Mouse (Mus musculus): ENCODE results near the gene Heyl.
"Not testable (repeated sequence)": the region's sequence is repeated elsewhere in the genome, so short reads cannot be mapped to it uniquely, and the experiment has no call there.

Heyl gene

DNA sequence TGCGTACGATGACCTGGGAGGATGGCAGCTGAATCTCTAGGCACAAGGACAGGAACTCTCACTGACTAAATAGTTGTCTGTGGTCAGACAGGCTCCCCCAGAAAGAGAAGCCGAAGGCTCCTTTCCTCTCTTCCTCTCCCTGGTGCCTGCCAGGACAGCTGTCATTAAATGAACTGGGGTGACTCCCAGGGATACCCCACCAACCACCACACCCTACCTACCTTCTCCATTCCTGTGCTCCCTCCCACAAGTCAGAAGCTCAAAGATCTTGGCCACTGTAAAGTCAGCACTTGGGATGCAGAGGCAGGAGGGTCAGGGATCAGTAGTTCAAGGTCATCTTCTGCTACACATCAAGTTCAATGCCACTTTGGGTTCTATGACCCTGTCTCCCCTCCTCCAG is 515 bp upstream of the Heyl start:
- DNase-seq (ENCODE audit: low spot score in 2 of 2), result no peak

GRCm38 (mm10) chr4:123235835-123236430 is 2.6 kb downstream of the Heyl start:
- DNase-seq (ENCODE audit: low spot score in 2 of 2), result no peak

DNA sequence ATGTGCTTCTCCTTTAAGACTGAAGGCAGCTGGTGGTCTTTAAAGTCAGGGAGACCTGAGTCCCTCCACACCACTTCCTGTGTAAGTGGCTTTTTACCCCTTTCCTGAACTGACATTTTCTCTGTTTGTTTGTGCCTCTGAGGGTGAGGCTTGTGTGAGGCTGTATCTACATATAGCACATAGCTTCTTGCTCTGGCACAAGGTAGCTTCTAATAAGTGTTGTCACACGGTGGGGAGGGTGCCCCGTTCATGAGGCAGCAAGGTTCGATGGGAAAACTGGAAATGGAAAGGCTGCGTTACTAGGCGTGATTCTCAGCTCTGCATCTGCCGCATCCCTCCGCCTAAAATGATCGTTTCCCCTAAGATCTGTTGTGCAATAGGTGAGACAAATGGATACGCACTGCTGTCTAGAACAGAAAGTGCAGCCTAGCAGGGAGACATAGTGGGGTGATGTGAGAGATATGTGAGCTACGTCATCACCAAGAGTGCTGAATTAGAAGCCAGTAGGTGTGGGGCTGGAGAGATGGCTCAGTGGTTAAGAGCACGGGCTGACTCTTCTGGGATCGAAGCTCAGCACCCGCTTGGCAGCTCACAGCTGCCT is 3.2 kb downstream of the Heyl start:
- DNase-seq (ENCODE audit: low spot score in 2 of 2), result no peak

DNA sequence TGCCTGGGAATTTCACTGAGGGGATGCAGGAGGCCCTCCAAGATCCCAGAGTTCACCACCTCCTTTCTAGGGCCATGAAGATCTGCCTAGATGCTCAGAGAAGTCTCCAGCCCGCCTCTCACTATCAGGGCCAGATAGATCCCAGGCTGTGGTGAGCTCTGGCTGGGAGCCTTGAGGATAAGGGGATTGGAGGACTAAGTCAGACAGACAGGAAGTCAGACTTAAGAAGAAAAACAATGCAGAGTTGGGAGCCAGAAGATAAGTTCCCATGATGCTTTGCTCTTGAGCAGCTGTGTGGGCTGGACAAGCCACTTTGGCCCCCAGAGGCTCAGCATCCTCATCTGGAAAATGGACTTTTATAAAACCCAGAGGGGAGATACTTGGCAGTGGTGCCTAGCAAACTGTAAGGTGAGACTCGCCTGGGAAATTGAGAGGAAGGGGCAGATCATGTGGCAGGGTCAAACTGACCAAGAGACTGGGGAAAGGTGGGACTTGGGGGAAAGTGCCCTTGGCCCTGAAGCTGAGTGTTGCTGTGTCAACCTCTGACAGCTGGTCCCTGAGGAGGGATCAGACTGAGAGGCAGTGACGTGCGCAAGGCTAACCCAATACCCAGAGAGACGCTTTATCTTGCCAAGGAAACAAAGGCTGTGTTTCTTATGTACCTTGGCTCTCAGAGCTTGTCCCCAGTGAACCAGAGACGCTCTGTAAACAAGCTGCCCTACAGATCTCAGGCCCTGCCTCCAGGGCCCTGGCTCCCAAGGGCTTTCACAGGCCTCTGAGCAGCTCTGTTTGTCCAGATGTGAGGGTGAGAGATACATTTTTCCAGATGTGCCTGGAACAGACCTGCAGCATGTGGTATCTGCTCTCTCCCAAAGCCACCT is 4.3 kb downstream of the Heyl start:
- no peak for DNase-seq (ENCODE audit: low spot score in 2 of 2)

GRCm38 (mm10) chr4:123239361-123240203 is 6.2 kb downstream of the Heyl start:
- DNase-seq (ENCODE audit: low spot score in 2 of 2), result no peak

DNA sequence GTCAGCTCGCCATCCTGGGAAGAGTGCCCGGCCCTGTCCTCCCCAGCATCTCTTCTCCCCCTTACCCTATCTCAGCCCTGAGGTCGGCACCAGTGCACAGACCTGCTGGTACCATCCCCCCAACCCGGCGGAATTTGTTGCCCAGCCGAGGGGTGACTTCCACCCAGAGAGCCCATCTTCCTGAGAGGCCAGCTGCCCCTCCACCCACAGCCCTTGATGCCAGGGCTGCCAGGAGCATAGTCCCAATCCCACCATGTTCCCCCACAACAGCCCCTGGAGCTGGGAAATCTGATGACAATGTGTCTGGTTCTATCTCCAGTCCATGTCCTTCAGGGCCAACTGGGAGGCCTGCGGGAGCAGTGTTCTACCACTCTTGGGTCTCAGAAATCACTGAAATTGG is 12.9 kb downstream of the Heyl start:
- DNase-seq (ENCODE audit: low spot score in 2 of 2), result no peak

DNA sequence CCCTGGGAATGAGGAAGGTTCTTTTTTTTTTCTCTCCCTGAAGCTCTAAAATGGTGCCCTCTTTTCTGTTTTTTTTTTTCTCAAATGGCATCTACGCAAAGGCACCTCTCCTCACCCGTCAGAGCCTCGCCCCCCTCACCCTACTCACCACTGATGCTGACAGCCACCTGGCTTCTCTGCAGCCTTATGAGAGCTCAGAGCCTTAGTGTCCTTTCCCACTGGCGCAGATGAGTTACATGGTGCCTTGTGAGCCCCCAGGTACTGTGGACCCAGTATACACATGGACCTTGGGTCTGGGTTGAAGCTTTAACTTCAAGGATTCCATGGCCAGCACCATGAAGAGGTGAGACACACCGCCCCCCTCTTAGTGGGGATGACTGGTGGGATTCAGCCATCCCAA is 13.3 kb downstream of the Heyl start:
- no peak for DNase-seq (ENCODE audit: low spot score in 2 of 2)

DNA sequence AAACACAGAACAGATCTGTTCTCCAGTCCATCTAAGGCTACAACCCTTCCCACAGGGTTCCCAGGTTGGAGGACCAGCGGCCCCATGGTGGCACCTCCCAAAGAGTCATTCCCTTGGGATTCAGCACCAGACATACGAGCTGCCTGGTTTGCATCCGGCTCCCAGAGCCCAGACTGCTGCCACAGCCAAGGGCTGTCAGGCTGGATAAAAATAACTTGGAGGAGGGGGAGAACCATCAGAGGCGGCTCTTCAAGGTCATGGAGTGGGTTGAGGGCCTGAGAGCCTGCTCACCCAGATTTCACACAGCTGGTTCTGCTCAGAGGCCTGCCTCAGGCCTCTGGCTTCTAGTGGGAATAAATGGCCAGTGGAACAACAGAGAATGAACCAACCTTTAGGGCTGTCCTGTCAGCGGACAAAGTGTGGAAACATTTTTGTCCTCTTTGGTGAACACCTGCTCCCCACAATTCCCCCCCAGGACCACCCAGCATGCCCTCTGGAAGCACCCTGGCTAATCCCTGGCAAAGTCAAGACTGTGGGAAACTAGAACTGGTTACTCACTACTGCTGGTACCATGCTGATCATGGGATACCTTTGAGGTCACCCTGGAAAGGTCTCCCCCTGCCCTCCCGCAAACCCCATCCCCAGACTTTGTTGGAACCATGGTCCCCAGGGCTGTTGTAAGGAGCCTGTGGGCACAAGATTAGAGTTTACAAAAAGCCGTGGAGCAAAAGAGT is 14.0 kb downstream of the Heyl start:
- DNase-seq (ENCODE audit: low spot score in 2 of 2), result no peak

GRCm38 (mm10) chr4:123248971-123249567 is 15.7 kb downstream of the Heyl start:
- peak; percentile 54 to 74 for DNase-seq (ENCODE audit: low spot score in 2 of 2)

DNA sequence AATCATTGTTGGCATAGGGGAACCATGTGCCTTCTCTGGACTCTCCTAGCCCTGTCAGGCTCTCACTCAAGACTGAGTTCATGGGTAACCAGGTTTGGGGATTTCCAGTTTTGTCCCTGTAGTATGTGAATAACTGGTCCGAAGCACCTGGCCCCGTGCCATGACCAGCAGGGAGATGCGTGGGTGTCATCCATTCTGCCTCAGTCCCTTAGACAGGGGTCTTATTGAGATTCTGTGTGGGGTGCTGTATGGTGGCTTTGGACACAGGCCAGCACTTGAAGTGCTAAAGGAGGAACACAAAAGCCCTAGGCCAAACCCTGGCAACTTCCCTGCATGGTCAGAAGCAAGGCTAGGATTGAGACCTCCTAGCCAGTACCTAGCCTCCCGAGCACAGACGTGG is 18.9 kb downstream of the Heyl start:
- DNase-seq (ENCODE audit: low spot score in 2 of 2), result no peak

- DNase-seq (ENCODE audit: low spot score in 2 of 2), result no peak
Observed at GRCm38 (mm10) chr4:123254617-123255016, 21.3 kb downstream of the Heyl start.

- DNase-seq (ENCODE audit: low spot score in 2 of 2), result no peak
Observed at GRCm38 (mm10) chr4:123260071-123260746, 26.9 kb downstream of the Heyl start.

GRCm38 (mm10) chr4:123261721-123262401 is 28.5 kb downstream of the Heyl start, which contains the start of gene Pabpc4:
TSS of gene Pabpc4 (plus strand) at chr4:123262351.
- DNase-seq (ENCODE audit: low spot score in 2 of 2), result no peak

GRCm38 (mm10) chr4:123271063-123271462 is 37.7 kb downstream of the Heyl start:
- no peak for DNase-seq (ENCODE audit: low spot score in 2 of 2)

DNA sequence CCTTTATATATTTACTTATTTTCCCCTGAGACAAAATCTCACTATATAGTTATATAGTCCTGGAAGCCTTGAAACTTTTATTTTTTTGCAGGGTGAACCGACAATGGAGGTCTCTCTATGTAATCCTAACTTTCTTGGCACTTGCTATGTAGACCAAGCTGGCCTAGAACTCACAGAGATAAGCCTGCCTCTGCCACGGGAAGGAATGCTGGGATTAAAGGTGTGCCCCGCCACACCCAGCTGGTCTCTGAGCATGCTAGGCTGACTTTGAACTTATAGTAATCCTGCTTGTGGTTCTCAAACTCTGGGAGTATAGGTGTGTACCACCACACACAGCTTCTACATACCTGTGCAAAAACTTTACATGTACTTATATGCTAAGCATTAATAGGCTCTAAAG is 46.8 kb downstream of the Heyl start:
- DNase-seq (ENCODE audit: low spot score in 2 of 2), result no peak

DNA sequence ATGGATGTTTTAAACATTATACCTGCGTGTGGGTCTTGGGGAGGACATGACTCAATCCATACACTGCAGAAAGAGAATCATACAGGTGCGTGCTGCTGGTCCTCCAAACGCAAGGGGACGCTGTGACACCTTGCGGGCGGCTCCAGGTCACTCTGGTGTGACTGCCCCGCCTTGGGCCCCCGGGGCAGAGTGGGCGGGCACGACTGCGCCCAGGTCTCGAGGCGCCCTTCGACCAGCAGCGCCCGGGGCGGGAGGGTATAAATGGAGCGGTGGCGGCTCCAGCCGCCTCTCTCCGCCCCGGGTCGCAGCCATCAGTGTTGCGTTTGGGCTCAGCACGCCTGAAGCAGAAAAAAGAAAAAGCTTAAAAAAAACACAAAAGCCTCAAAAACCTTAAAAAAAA is 49.1 kb downstream of the Heyl start:
- DNase-seq (ENCODE audit: low spot score in 2 of 2), result peak; percentile 80 to 86

DNA sequence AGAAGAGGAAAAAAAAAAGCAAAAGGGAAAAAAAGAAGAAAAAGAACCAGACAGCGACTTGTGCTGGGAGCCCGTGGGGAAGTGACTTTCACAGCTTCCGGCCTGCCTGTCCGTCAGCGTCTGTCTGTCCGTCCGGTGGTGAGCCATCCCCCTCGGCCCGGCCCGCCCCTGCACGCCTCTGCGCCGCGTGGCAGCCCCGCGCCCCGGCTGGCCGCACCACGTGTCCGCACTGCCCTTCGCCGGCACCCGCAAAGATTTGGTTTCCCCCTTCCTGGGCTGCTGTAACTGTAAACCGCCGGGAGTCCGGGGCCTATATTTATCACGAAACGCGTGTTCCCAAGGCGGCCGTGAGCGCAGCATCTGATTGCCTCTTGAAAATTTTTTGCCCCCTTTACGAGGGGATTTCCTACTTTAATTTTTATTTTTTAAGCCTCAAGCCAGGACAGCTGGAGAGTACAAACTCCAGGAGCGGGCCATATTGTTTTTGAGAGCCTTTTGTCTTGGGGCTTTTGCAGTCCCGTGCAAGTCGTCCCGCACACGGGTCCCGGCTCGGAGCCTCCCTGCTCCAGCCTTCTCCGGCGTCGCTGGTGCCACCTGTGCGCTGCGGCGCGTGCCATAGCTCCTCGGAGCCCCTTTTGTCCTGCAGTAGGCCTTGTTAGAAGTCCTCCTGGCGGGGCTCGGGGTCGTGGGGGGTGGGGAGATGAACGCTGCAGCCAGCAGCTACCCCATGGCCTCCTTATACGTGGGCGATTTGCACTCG is 49.7 kb downstream of the Heyl start:
- peak; percentile 29 to 43 for DNase-seq (ENCODE audit: low spot score in 2 of 2)

DNA sequence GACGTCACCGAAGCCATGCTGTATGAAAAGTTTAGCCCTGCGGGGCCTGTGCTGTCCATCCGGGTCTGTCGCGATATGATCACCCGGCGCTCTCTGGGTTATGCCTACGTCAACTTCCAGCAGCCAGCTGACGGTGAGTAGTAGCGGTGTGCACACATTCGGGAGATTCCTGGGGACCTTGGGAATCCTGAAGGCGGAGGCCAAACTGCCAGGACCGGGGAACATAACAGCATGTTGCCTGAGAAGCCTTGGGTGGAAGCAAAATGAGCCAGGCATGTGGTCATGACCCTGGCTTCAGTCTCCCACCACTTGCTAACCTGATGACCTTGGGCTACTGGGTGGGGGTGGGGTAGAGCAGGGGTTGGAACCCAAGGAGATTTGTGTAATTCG is 50.3 kb downstream of the Heyl start:
- DNase-seq (ENCODE audit: low spot score in 2 of 2), result not testable (repeated sequence)
